Mouse (Mus musculus) CD4-positive helper T cell, adult 2 months (primary cell): ENCODE results near the gene Eml2.
"Not testable (repeated sequence)": the region's sequence is repeated elsewhere in the genome, so short reads cannot be mapped to it uniquely, and the experiment has no call there.

Experiments
- DNase-seq: peaks from one replicate; pipeline ENCODE4 v3.0.0-alpha.2; 2012; ENCODE audit warnings: low read depth, missing footprints, low spot score

Eml2 gene

GRCm38 (mm10) chr7:19175708-19176515, at the start of gene Eml2:
TSS of gene Eml2 (plus strand) at chr7:19176421.
- peak; percentile 46 for DNase-seq

GRCm38 (mm10) chr7:19127744-19128143, 48.5 kb upstream of the Eml2 start:
- DNase-seq, result no peak

DNA sequence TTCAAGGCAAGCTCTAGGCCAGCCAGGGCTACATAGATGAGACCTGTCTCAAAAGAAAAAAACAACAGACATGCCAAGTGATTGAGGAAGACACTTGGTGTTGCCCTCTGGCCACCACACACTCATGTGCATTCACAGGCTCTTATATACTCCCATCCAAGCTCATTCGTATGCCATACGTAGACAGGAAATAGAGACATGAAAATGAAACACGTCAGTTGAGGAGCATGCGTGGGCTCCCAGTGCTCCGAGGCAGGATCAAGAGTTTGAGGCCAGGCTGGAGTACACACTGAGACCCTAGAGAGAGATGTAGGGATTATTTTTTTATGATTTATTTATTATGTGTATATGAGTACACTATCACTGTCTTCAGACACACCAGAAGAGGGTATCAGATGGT, 46.8 kb upstream of the Eml2 start:
- peak; percentile 47 for DNase-seq

- peak; percentile 39 for DNase-seq
Measured at GRCm38 (mm10) chr7:19130657-19131056, 45.6 kb upstream of the Eml2 start.

- DNase-seq, result peak; percentile 95
Measured at GRCm38 (mm10) chr7:19131324-19131848, 44.8 kb upstream of the Eml2 start.

- no peak for DNase-seq
Measured at GRCm38 (mm10) chr7:19136168-19136567, 40.1 kb upstream of the Eml2 start.

DNA sequence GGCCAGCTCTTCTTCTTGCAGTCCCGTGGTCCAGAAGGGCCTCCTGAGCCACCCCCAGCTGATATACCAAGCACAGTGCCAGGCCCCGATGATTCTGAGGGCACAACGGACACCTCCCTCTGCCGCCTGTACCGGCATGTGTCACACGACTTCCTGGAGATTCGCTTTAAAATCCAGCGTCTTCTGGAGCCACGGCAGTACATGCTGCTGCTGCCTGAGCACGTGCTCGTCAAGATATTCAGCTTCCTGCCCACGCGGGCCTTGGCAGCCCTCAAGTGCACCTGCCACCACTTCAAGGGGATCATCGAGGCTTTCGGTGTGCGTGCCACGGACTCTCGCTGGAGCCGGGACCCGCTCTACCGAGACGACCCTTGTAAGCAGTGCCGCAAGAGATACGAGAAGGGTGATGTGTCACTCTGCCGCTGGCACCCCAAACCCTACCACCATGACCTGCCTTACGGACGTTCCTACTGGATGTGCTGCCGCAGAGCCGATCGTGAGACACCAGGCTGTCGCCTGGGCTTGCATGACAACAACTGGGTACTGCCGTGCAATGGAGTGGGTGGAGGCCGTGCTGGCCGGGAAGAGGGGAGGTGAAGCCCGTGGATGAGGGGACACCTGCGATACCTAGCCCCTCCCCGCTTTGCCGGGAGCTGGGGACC, 39.4 kb upstream of the Eml2 start:
- DNase-seq, result no peak

GRCm38 (mm10) chr7:19137380-19137779, 38.8 kb upstream of the Eml2 start:
- peak; percentile 63 for DNase-seq

DNA sequence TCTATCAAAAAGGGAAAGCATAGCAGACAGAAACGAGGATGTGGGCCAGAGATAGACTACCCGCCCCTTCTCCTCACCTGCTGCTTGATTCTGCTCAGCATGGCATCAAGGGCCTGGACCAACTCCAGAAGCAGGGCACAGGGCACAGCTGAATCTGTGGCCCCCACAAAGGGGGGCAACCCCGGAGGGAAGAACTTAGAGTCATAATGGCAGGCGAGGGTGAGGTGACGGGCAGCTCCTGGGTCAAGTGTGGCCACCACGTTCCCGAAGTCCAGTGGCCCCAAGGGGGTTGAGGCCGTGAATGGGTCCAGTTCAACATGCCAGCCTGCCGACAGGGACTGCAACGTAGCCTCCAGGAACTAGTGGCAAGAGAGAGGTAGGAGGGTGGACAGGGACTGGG, 29.4 kb upstream of the Eml2 start:
- no peak for DNase-seq

DNA sequence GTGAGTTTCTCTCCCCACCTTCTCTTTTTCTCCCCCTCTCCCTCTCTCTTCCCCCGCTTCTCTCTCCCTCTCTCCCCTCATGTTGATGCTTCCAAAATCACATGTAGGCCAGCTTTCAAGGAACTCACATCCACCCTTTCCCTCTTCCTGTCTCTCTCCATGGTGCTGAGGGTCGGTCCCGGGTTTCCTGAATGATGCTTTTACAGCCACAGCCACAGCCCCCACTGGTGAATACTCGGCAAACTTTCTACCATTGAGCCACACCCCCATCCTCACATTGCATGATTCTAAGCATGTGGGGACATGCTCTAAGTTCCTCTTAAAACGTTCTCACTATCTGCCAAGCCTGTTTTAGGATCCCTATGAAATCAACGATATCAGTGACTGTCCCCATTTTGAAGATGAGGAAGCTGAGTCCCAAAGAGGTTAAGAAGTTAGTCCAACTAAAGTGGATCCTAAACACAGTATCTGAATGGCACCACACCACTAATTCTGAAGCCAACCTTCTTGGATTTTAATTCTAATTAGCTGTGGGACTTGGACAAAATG, 28.6 kb upstream of the Eml2 start:
- no peak for DNase-seq

GRCm38 (mm10) chr7:19148180-19148874, 27.9 kb upstream of the Eml2 start:
- DNase-seq, result no peak

- DNase-seq, result peak; percentile 100
Measured at GRCm38 (mm10) chr7:19148875-19149541, 27.2 kb upstream of the Eml2 start, which contains the start of gene Qpctl. TSS of gene Qpctl (minus strand) at chr7:19149291.

GRCm38 (mm10) chr7:19149626-19150025, 26.6 kb upstream of the Eml2 start, which contains the start of gene Snrpd2:
TSS of gene Snrpd2 (plus strand) at chr7:19149722.
- DNase-seq, result peak; percentile 98

- DNase-seq, result not testable (repeated sequence)
Measured at GRCm38 (mm10) chr7:19151121-19151520, 25.1 kb upstream of the Eml2 start.

- DNase-seq, result no peak
Measured at GRCm38 (mm10) chr7:19154796-19155195, 21.4 kb upstream of the Eml2 start.

- no peak for DNase-seq
Measured at GRCm38 (mm10) chr7:19155825-19156475, 20.3 kb upstream of the Eml2 start.

GRCm38 (mm10) chr7:19157160-19157800, 18.9 kb upstream of the Eml2 start:
- peak; percentile 93 for DNase-seq

DNA sequence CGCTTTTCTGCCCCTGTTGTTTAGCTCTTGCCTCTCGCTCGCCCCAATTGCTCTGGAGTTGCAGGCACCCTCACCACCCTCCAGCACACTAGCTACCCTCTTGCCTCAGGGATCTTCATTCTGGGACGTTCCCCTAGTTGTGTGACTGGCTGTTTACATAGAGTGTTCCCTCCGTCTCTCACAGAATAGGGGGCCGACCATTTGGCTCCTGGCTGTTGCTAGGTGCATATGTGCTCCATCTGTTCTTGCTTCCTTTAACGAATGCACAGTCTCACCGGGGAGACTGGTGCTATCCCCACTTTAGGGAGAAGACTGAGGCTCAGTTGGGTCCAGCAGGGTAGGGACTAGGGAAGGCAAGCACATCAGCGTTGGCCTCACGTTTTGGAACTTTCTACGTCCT, 17.6 kb upstream of the Eml2 start:
- DNase-seq, result no peak

DNA sequence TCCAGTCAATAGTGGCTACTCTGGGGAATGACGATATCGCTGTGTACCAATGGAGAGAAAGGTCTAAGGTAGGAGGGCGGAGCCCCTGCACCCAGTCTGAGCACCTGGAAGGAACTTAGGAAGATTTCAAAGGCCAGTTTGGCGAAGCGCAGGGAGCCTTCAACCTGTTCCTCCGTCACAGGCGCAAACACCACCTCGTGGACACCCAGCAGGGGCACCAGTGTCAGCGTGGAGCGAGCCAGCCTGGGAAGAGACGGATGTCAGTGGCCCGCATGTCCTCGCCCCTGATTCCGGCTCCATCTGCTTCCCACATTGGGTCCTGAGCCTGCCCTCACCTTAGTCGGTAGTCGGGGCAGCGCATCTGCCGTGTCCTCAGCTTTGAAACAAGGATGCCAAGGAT, 16.8 kb upstream of the Eml2 start:
- no peak for DNase-seq

DNA sequence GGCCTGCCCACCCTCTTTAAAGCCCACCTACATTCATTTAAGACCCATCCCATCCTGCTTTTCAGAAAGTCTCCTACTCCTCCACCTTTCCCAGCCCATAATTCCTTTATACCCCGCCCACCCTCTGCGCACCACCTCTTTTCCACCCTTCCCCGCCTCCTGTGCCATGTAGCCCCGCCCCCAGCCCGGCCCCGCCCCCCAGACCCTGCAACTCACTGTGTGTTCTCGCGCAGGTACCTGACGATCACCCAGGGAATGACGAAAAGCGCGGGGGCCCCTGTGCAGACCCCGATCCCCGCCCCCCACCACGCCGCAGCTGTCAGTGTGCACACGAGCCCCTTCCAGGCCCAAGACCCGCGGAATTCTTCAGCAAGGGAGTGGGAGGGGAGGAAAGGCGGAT, 16.1 kb upstream of the Eml2 start:
- DNase-seq, result peak; percentile 35
